Mouse (Mus musculus): ENCODE measurements around the gene Mast2. TPM values are rescaled to one million over a fixed set of nuclear protein-coding genes. Genes with fewer than 3 reads are reported as not detected.
A peak's percentile ranks its signal among the peaks of the same experiment; 100 is the strongest.

Gene Mast2
- polyA plus RNA-seq, 1 experiment: 60.2 TPM

DNA sequence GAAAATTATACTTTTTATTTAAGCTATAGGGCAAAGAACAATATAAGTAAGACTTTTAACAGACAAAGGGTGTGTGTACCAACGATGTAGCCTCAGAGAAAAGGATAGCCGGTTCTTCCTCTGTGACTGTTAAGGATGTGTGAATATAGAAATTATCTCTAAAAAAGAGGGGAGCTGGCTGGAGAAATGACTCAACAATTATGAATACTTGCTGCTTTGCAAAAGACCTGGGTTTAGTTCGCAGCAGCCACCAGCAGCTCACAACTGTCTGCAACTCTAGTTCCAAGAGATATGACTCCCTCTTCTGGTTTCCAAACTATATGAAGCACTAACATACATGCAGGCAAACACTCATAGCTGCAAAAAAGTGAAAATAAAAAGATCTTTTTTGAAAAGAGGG, 2.0 kb downstream of the Mast2 start:
- no peaks in the 10 kb centered on the region for H3K36me3 ChIP-seq (ENCODE audit: control insufficient read depth, insufficient read depth, low read length, poor library complexity, severe bottlenecking)
- 0 out of 2 replicates have a peak overlapping the region, but pooled peaks have one; percentile 40 for H3K9ac ChIP-seq (ENCODE audit: low read depth, poor library complexity, severe bottlenecking)
- peaks cover 2% of the 10 kb centered on the region for H3K4me1 ChIP-seq (ENCODE audit: control insufficient read depth, insufficient read depth, low read length)
- no peaks in the 10 kb centered on the region for H3K27me3 ChIP-seq (ENCODE audit: control insufficient read depth, insufficient read depth, low read length, poor library complexity, severe bottlenecking)
- no peak overlapping the region for H3K4me3 ChIP-seq (ENCODE audit: low read depth, low read length)
- TF ChIP-seq CTCF (IDR thresholded peaks at IDR 0.05; ENCODE audit: low read depth, low read length) (no peak), POLR2A (IDR thresholded peaks at IDR 0.05; ENCODE audit: insufficient read depth, low read length) (no peak), EP300 (IDR thresholded peaks at IDR 0.05; ENCODE audit: insufficient read depth, low read depth, low read length) (no peak)
- H3K9me3 ChIP-seq (replicated peaks; ENCODE audit: control insufficient read depth, insufficient read depth, low read length, poor library complexity, severe bottlenecking): no peaks in the 10 kb centered on the region
- H3K27ac ChIP-seq (ENCODE audit: insufficient read depth, low read length): no peak overlapping the region

DNA sequence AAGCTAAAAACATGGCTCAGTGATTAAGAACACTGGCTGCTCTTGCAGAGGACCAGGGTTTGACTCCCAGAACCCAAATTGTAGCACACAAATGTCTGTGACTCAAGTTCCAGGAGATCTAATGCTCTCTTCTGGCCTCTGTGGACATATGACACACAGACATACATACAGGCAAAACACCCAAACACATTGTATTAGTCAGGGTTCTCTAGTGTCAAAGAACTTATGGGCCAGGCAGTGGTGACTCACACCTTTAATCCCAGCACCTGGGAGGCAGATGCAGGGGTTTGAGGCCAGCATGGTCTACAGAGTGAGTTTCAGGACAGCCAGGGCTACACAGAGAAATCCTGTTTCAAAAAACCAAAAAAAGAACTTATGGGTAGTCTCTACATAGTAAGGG, 12.4 kb downstream of the Mast2 start:
- Histone ChIP-seq H3K27me3 (ENCODE audit: control insufficient read depth, insufficient read depth, low read length, poor library complexity, severe bottlenecking) (no peaks in the 10 kb centered on the region), H3K36me3 (ENCODE audit: control insufficient read depth, insufficient read depth, low read length, poor library complexity, severe bottlenecking) (no peaks in the 10 kb centered on the region), H3K27ac (ENCODE audit: insufficient read depth, low read length) (no peak overlapping the region), H3K4me3 (ENCODE audit: low read depth, low read length) (no peak overlapping the region), H3K4me1 (ENCODE audit: control insufficient read depth, insufficient read depth, low read length) (peaks cover 2% of the 10 kb centered on the region), H3K9me3 (replicated peaks; ENCODE audit: control insufficient read depth, insufficient read depth, low read length, poor library complexity, severe bottlenecking) (no peaks in the 10 kb centered on the region), H3K9ac (ENCODE audit: low read depth, poor library complexity, severe bottlenecking) (no peak overlapping the region)
- TF ChIP-seq CTCF (IDR thresholded peaks at IDR 0.05; ENCODE audit: low read depth, low read length): no peak
- TF ChIP-seq EP300 (IDR thresholded peaks at IDR 0.05; ENCODE audit: insufficient read depth, low read depth, low read length): no peak
- no peak for TF ChIP-seq POLR2A (IDR thresholded peaks at IDR 0.05; ENCODE audit: insufficient read depth, low read length)

DNA sequence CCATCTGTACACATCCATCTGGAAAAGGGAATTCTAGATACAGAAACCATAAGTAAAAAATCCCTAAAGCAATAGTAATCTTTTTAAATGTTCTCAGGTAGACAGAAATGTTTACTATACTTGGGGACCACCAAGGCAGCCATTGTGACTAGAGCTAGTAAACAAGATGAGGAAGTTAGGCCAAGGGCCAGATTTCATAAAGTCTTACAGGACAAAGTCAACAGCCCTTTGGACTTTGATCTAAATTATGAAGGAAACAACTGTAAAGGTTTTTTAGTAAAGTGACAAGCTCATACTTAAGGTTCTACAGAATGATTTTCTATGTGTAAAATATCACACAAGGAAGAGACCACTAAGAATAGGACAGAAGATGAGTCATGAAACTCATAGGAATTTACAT, 14.0 kb downstream of the Mast2 start:
- no peak for TF ChIP-seq EP300 (IDR thresholded peaks at IDR 0.05; ENCODE audit: insufficient read depth, low read depth, low read length)
- TF ChIP-seq POLR2A (IDR thresholded peaks at IDR 0.05; ENCODE audit: insufficient read depth, low read length): no peak
- TF ChIP-seq CTCF (IDR thresholded peaks at IDR 0.05; ENCODE audit: low read depth, low read length): no peak
- Histone ChIP-seq H3K9ac (ENCODE audit: low read depth, poor library complexity, severe bottlenecking) (no peak overlapping the region), H3K9me3 (replicated peaks; ENCODE audit: control insufficient read depth, insufficient read depth, low read length, poor library complexity, severe bottlenecking) (no peaks in the 10 kb centered on the region), H3K4me3 (ENCODE audit: low read depth, low read length) (no peak overlapping the region), H3K27me3 (ENCODE audit: control insufficient read depth, insufficient read depth, low read length, poor library complexity, severe bottlenecking) (no peaks in the 10 kb centered on the region), H3K4me1 (ENCODE audit: control insufficient read depth, insufficient read depth, low read length) (peaks cover 2% of the 10 kb centered on the region), H3K27ac (ENCODE audit: insufficient read depth, low read length) (no peak overlapping the region), H3K36me3 (ENCODE audit: control insufficient read depth, insufficient read depth, low read length, poor library complexity, severe bottlenecking) (no peaks in the 10 kb centered on the region)

DNA sequence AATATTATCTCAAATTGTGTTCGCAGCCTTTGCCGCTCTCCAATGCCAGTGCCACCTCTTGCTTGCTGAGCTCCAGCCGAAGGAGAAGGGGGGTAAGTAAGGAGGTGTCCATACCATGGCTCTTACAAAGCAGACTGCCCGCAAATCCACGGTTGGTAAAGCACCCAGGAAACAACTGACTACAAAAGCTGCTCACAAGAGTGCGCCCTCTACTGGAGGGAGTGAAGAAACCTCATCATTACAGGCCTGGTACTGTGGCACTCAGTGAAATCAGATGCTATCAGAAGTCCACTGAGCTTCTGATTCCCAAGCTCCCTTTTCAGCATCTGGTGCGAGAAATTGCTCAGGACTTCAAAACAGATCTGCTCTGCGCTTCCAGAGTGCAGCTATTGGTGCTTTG, 15.3 kb downstream of the Mast2 start:
- H3K9me3 ChIP-seq (replicated peaks; ENCODE audit: control insufficient read depth, insufficient read depth, low read length, poor library complexity, severe bottlenecking): no peaks in the 10 kb centered on the region
- TF ChIP-seq POLR2A (IDR thresholded peaks at IDR 0.05; ENCODE audit: insufficient read depth, low read length): no peak
- no peak for TF ChIP-seq EP300 (IDR thresholded peaks at IDR 0.05; ENCODE audit: insufficient read depth, low read depth, low read length)
- peak; percentile 49 for TF ChIP-seq CTCF (IDR thresholded peaks at IDR 0.05; ENCODE audit: low read depth, low read length)
- no peak overlapping the region for H3K9ac ChIP-seq (ENCODE audit: low read depth, poor library complexity, severe bottlenecking)
- H3K36me3 ChIP-seq (ENCODE audit: control insufficient read depth, insufficient read depth, low read length, poor library complexity, severe bottlenecking): no peaks in the 10 kb centered on the region
- no peak overlapping the region for H3K4me3 ChIP-seq (ENCODE audit: low read depth, low read length)
- peaks cover 2% of the 10 kb centered on the region for H3K4me1 ChIP-seq (ENCODE audit: control insufficient read depth, insufficient read depth, low read length)
- H3K27ac ChIP-seq (ENCODE audit: insufficient read depth, low read length): no peak overlapping the region
- H3K27me3 ChIP-seq (ENCODE audit: control insufficient read depth, insufficient read depth, low read length, poor library complexity, severe bottlenecking): no peaks in the 10 kb centered on the region

DNA sequence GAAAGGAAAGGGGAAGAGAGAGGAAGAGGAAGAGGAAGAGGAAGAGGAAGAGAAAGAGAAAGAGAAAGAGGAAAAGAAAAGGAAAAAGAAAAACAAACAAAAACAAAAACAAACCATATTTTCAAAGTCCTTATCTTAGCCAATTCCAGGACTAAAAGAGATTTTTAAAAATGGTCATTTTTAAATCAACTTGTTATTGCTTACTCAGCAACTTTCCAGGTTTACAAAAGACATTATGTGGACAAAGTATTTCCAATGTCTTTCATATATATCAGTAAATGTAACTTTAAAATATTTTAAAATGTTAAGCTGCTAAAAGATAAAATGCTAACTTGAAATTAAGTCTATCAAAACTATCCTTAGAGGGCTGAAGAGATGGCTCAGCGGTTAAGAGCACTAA, 24.6 kb downstream of the Mast2 start:
- H3K27me3 ChIP-seq (ENCODE audit: control insufficient read depth, insufficient read depth, low read length, poor library complexity, severe bottlenecking): no peaks in the 10 kb centered on the region
- no peak overlapping the region for H3K27ac ChIP-seq (ENCODE audit: insufficient read depth, low read length)
- no peaks in the 10 kb centered on the region for H3K36me3 ChIP-seq (ENCODE audit: control insufficient read depth, insufficient read depth, low read length, poor library complexity, severe bottlenecking)
- H3K4me3 ChIP-seq (ENCODE audit: low read depth, low read length): no peak overlapping the region
- TF ChIP-seq EP300 (IDR thresholded peaks at IDR 0.05; ENCODE audit: insufficient read depth, low read depth, low read length) (no peak), POLR2A (IDR thresholded peaks at IDR 0.05; ENCODE audit: insufficient read depth, low read length) (no peak), CTCF (IDR thresholded peaks at IDR 0.05; ENCODE audit: low read depth, low read length) (no peak)
- no peak overlapping the region for H3K9ac ChIP-seq (ENCODE audit: low read depth, poor library complexity, severe bottlenecking)
- no peaks in the 10 kb centered on the region for H3K9me3 ChIP-seq (replicated peaks; ENCODE audit: control insufficient read depth, insufficient read depth, low read length, poor library complexity, severe bottlenecking)
- H3K4me1 ChIP-seq (ENCODE audit: control insufficient read depth, insufficient read depth, low read length): peaks cover 2% of the 10 kb centered on the region

DNA sequence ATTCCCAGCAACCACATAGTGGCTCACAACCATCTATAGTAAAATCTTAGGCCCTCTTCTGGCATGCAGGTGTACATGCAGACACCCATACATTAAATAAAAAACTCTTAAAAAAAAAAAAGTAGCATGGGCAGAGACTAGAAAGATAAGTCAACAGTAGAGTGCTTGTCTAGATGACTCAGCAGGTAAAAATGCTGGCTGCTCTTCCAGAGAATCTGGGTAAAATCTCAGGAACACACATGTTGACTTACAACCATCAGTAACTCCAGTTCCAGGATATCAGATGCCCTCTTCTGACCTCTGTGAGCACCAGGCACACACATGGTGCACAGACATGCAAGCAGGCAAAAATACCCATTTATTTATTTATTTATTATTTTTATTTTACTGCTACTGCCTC, 25.4 kb downstream of the Mast2 start:
- Histone ChIP-seq H3K36me3 (ENCODE audit: control insufficient read depth, insufficient read depth, low read length, poor library complexity, severe bottlenecking) (no peaks in the 10 kb centered on the region; the same call in 1 of the 2 replicates), H3K9me3 (replicated peaks; ENCODE audit: control insufficient read depth, insufficient read depth, low read length, poor library complexity, severe bottlenecking) (no peaks in the 10 kb centered on the region), H3K4me1 (ENCODE audit: control insufficient read depth, insufficient read depth, low read length) (peaks cover 2% of the 10 kb centered on the region), H3K4me3 (ENCODE audit: low read depth, low read length) (no peak overlapping the region), H3K27ac (ENCODE audit: insufficient read depth, low read length) (no peak overlapping the region), H3K27me3 (ENCODE audit: control insufficient read depth, insufficient read depth, low read length, poor library complexity, severe bottlenecking) (no peaks in the 10 kb centered on the region), H3K9ac (ENCODE audit: low read depth, poor library complexity, severe bottlenecking) (no peak overlapping the region)
- TF ChIP-seq EP300 (IDR thresholded peaks at IDR 0.05; ENCODE audit: insufficient read depth, low read depth, low read length) (no peak), POLR2A (IDR thresholded peaks at IDR 0.05; ENCODE audit: insufficient read depth, low read length) (no peak), CTCF (IDR thresholded peaks at IDR 0.05; ENCODE audit: low read depth, low read length) (no peak)
